Mouse (Mus musculus) embryonic fibroblast, embryonic 13.5 days (primary cell): Measurements from ENCODE around the gene Casd1.

ENCODE experiments used
- CTCF ChIP-seq: IDR thresholded peaks from 2 replicates; pipeline ENCODE4 v1.5.1; 2011; ENCODE audit warnings: mild to moderate bottlenecking, control low read depth, low read length, moderate library complexity, borderline replicate concordance; ENCODE audit not compliant: insufficient read depth
- POLR2A ChIP-seq: IDR thresholded peaks from 2 replicates; pipeline ENCODE4 v1.6.1; 2011; ENCODE audit warnings: low read depth, mild to moderate bottlenecking, control low read depth, low read length, moderate library complexity

DNA sequence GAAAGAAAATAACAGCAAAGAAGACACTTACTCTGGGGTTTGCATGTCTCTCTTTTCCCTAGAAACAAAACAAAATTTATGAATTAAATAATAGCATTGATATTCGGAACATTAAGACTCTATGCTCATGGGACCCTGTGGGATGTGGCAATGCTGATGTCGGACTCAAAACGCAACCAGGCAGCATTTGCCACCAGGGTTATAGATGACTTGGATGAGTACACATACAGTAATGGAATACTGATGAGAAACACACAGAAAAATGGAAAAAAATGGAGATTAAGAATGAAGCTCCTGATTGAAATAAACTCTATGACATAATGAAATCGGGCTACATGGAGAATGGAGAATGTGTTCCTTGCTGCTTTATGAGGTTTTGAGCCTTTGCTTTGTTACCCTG lies 89.8 kb downstream of the Casd1 start:
- TF ChIP-seq POLR2A, result no peak
- TF ChIP-seq CTCF, result no peak
